Mouse (Mus musculus) CH12.LX (cell line): ENCODE measurements around the gene Ppy. TPM values are rescaled to one million over a fixed set of nuclear protein-coding genes. Genes with fewer than 3 reads are reported as not detected.
A peak's percentile ranks its signal among the peaks of the same experiment; 100 is the strongest.

Experiments used
- DNase-seq: peaks from one replicate; pipeline ENCODE4 v3.0.0-alpha.2; 2013; ENCODE audit errors: extremely low read depth
- H3K27ac ChIP-seq: 2 replicates; pipeline ENCODE4 v1.5.1; 2012; ENCODE audit warnings: low read depth, mild to moderate bottlenecking, control low read depth, moderate library complexity; ENCODE audit not compliant: insufficient read depth
- H3K27me3 ChIP-seq: replicated peaks from 2 replicates; pipeline ENCODE3; 2012; ENCODE audit warnings: inconsistent platforms
- H3K36me3 ChIP-seq, 2 experiments: replicated peaks in 1 of 2; 2 replicates each; pipeline versions ENCODE3 to v1.6.1; 2012; ENCODE audit warnings: inconsistent platforms in 1 of 2, low read length in 1 of 2, mild to moderate bottlenecking in 1 of 2, mixed read lengths in 1 of 2, moderate library complexity in 1 of 2; ENCODE audit not compliant: control insufficient read depth in 1 of 2, insufficient read depth in 1 of 2
- H3K4me1 ChIP-seq, 2 experiments: 2 replicates each; pipeline ENCODE4 v1.6.1; 2012; ENCODE audit warnings: inconsistent platforms in 1 of 2, moderate library complexity in 1 of 2; ENCODE audit not compliant: insufficient read depth in 2 of 2, control insufficient read depth in 1 of 2
- H3K4me2 ChIP-seq: 2 replicates; pipeline ENCODE4 v1.6.1; 2012; ENCODE audit warnings: low read depth, mild to moderate bottlenecking, control low read depth; ENCODE audit not compliant: poor library complexity, insufficient read depth, severe bottlenecking
- H3K4me3 ChIP-seq, 3 experiments: fragments of 150-350 bp in 1 of 3; sonication (generic) in 1 of 3; replicated peaks in 1 of 3; 2 replicates each; pipeline versions ENCODE3 to v1.5.1; 2011 to 2012; ENCODE audit warnings: low read depth in 2 of 3, low read length in 2 of 3, mild to moderate bottlenecking in 2 of 3, moderate library complexity in 2 of 3, control low read depth in 1 of 3, improper control_type of control experiment in 1 of 3, inconsistent platforms in 1 of 3, mixed read lengths in 1 of 3; ENCODE audit not compliant: poor library complexity in 1 of 3
- H3K79me2 ChIP-seq: replicated peaks from 2 replicates; pipeline ENCODE4 v1.6.1; 2012; ENCODE audit warnings: mild to moderate bottlenecking, moderate library complexity; ENCODE audit not compliant: control insufficient read depth, poor library complexity, insufficient read depth, severe bottlenecking; ENCODE audit errors: extremely low read depth
- H3K9ac ChIP-seq: 2 replicates; pipeline ENCODE4 v1.6.1; 2012; ENCODE audit warnings: low read depth, mild to moderate bottlenecking, control low read depth, moderate library complexity; ENCODE audit not compliant: insufficient read depth
- H3K9me3 ChIP-seq: replicated peaks from 2 replicates; pipeline ENCODE3; 2012; ENCODE audit warnings: low read length, inconsistent platforms, mixed read lengths
- BHLHE40 ChIP-seq: IDR thresholded peaks from 2 replicates; pipeline ENCODE4 v1.6.1; 2011; ENCODE audit warnings: mild to moderate bottlenecking, low read depth, low read length, improper control_type of control experiment
- CHD2 ChIP-seq: IDR thresholded peaks from 2 replicates; pipeline ENCODE4 v1.6.1; 2011; ENCODE audit warnings: low read length, improper control_type of control experiment
- CTCF ChIP-seq, 2 experiments: IDR thresholded peaks in 1 of 2; conservative IDR thresholded peaks in 1 of 2; 2 replicates each; pipeline ENCODE4 v1.5.1; 2011 to 2012; ENCODE audit warnings: low read depth in 2 of 2, low read length in 2 of 2, improper control_type of control experiment in 1 of 2, inconsistent platforms in 1 of 2, mild to moderate bottlenecking in 1 of 2, moderate library complexity in 1 of 2
- ELF1 ChIP-seq: IDR thresholded peaks from 2 replicates; pipeline ENCODE4 v1.6.1; 2014; ENCODE audit warnings: low read depth, mild to moderate bottlenecking, inconsistent platforms, low read length, improper control_type of control experiment
- EP300 ChIP-seq: IDR thresholded peaks from 2 replicates; pipeline ENCODE4 v1.6.1; 2011; ENCODE audit warnings: low read length, improper control_type of control experiment
- GABPA ChIP-seq: IDR thresholded peaks from 2 replicates; pipeline ENCODE4 v1.6.1; 2012; ENCODE audit warnings: low read depth, low read length, improper control_type of control experiment, inconsistent platforms; ENCODE audit not compliant: insufficient replicate concordance
- JUND ChIP-seq: conservative IDR thresholded peaks from 2 replicates; pipeline ENCODE4 v1.6.1; 2011; ENCODE audit warnings: low read depth, low read length, improper control_type of control experiment
- KAT2A ChIP-seq: IDR thresholded peaks from 2 replicates; pipeline ENCODE4 v1.6.1; 2012; ENCODE audit warnings: low read length, improper control_type of control experiment, inconsistent platforms; ENCODE audit not compliant: insufficient replicate concordance
- MAFK ChIP-seq: IDR thresholded peaks from 2 replicates; pipeline ENCODE4 v1.6.1; 2011; ENCODE audit warnings: low read length, improper control_type of control experiment; ENCODE audit not compliant: insufficient replicate concordance
- MEF2A ChIP-seq: IDR thresholded peaks from 2 replicates; pipeline ENCODE4 v1.6.1; 2014; ENCODE audit warnings: low read depth, mild to moderate bottlenecking, inconsistent platforms, low read length, improper control_type of control experiment, borderline replicate concordance
- NRF1 ChIP-seq: IDR thresholded peaks from 2 replicates; pipeline ENCODE4 v1.6.1; 2014; ENCODE audit warnings: low read depth, mild to moderate bottlenecking, inconsistent platforms, low read length, improper control_type of control experiment, moderate library complexity
- POLR2AphosphoS2 ChIP-seq: IDR thresholded peaks from 2 replicates; pipeline ENCODE4 v1.6.1; 2011; ENCODE audit warnings: low read depth, low read length, improper control_type of control experiment
- RAD21 ChIP-seq: IDR thresholded peaks from 2 replicates; pipeline ENCODE4 v1.6.1; 2011; ENCODE audit warnings: low read depth, mild to moderate bottlenecking, low read length, improper control_type of control experiment, moderate library complexity
- RCOR1 ChIP-seq: conservative IDR thresholded peaks from 2 replicates; pipeline ENCODE4 v1.6.1; 2012; ENCODE audit warnings: low read depth, mild to moderate bottlenecking, inconsistent platforms, low read length, improper control_type of control experiment
- SMC3 ChIP-seq: IDR thresholded peaks from 2 replicates; pipeline ENCODE4 v1.6.1; 2011; ENCODE audit warnings: low read depth, low read length, improper control_type of control experiment
- TBP ChIP-seq: conservative IDR thresholded peaks from 2 replicates; pipeline ENCODE4 v1.6.1; 2011; ENCODE audit warnings: low read depth, low read length, improper control_type of control experiment
- TCF12 ChIP-seq: IDR thresholded peaks from 2 replicates; pipeline ENCODE4 v1.6.1; 2014; ENCODE audit warnings: low read depth, mild to moderate bottlenecking, inconsistent platforms, low read length, improper control_type of control experiment
- UBTF ChIP-seq: IDR thresholded peaks from 2 replicates; pipeline ENCODE4 v1.6.1; 2012; ENCODE audit warnings: low read depth, mild to moderate bottlenecking, inconsistent platforms, low read length, improper control_type of control experiment, moderate library complexity
- USF1 ChIP-seq: IDR thresholded peaks from 2 replicates; pipeline ENCODE4 v1.6.1; 2014; ENCODE audit warnings: low read depth, mild to moderate bottlenecking, inconsistent platforms, low read length, improper control_type of control experiment
- USF2 ChIP-seq: conservative IDR thresholded peaks from 2 replicates; pipeline ENCODE4 v1.6.1; 2011; ENCODE audit warnings: low read depth, low read length, improper control_type of control experiment
- ZC3H11A ChIP-seq: IDR thresholded peaks from 2 replicates; pipeline ENCODE4 v1.6.1; 2012; ENCODE audit warnings: low read depth, mild to moderate bottlenecking, inconsistent platforms, low read length, improper control_type of control experiment
- dilution Hi-C: fragments of 300-500 bp; cut with MboI; formaldehyde crosslinking; loops from 2 replicates; pipeline ENCODE4 v1.14.3; 2020; ENCODE audit warnings: low sequenced_read_pairs; ENCODE audit not compliant: extremely low pct_unique_long_range_greater_than_20kb, extremely low pct_ligation_motif_present
- in situ Hi-C: fragments of 300-500 bp; cut with MboI; formaldehyde crosslinking; loops from 3 replicates; pipeline ENCODE4 v1.14.3; 2019; ENCODE audit warnings: low sequenced_read_pairs, low pct_ligation_motif_present, low pct_unique_long_range_greater_than_20kb, mixed read lengths
- polyA plus RNA-seq: library from polyadenylated mRNA; unstranded; fragments of >175 nt; gene quantifications from 2 replicates; pipeline ENCODE4 v1.2.1, GENCODE M21; 2012; ENCODE audit warnings: low read depth; ENCODE audit not compliant: insufficient read length
- total RNA-seq, 2 experiments: library from RNA; depleted of rRNA; stranded (reverse); fragments of 300-350 nt in 1 of 2; fragments of >200 nt in 1 of 2; gene quantifications; 2 replicates each; pipeline ENCODE4 v1.2.3; 2012 to 2014

Ppy gene
- total and polyA plus RNA-seq, 3 experiments, result not detected

- no peak for DNase-seq
- in situ Hi-C loops, result loop anchor here (5.0 kb wide), 1 partner anchor 68 kb away; no protein-coding TSS in a partner anchor
- H3K4me2 ChIP-seq, result no peak overlapping the region
- H3K4me1 ChIP-seq, result peaks cover 4 to 6% of the 10 kb centered on the region in 2 experiments; a peak in 3 of 4 replicates
- H3K36me3 ChIP-seq, result no peaks in the 10 kb centered on the region
- peaks cover 68% of the 10 kb centered on the region for H3K27me3 ChIP-seq
- no peak for TF ChIP-seq RCOR1
- TF ChIP-seq UBTF, result no peak
- TF ChIP-seq USF2, result no peak
- no peak for TF ChIP-seq KAT2A
- TF ChIP-seq ELF1, result no peak
- TF ChIP-seq TBP, result no peak
- no peak for TF ChIP-seq EP300
- TF ChIP-seq BHLHE40, result no peak
- no peak for TF ChIP-seq GABPA
- no peak for TF ChIP-seq CTCF (conservative IDR thresholded peaks at IDR 0.05 in 1 of 2, IDR thresholded peaks at IDR 0.05 in 1 of 2; ENCODE audit: low read depth in 2 of 2, low read length in 2 of 2)
- no peak for TF ChIP-seq MAFK
- TF ChIP-seq NRF1, result no peak
- no peak for TF ChIP-seq POLR2AphosphoS2
- no peak for TF ChIP-seq ZC3H11A
- no peak for TF ChIP-seq CHD2
- TF ChIP-seq, all 38 proteins: peak for 0
- Histone ChIP-seq H3K79me2 (no peaks in the 10 kb centered on the region), H3K9ac (no peak overlapping the region), H3K27ac (no peak overlapping the region), H3K4me3 (no peak overlapping the region), H3K9me3 (no peaks in the 10 kb centered on the region)
- dilution Hi-C loops, result no loop called here
These were observed 31.5 kb downstream of the Ppy start for GRCm38 (mm10) chr11:102069633-102070032.

GRCm38 (mm10) chr11:102068969-102069368 lies 32.1 kb downstream of the Ppy start:
- H3K79me2 ChIP-seq, result no peaks in the 10 kb centered on the region
- in situ Hi-C loops (loop anchor here (5.0 kb wide), 1 partner anchor 68 kb away; no protein-coding TSS in a partner anchor), dilution Hi-C loops (no loop called here)
- H3K27ac ChIP-seq, result no peak overlapping the region
- no peaks in the 10 kb centered on the region for H3K36me3 ChIP-seq
- TF ChIP-seq SMC3 (peak; percentile 83), TCF12 (no peak), JUND (no peak), USF1 (no peak), MEF2A (no peak), NRF1 (no peak), CTCF (conservative IDR thresholded peaks at IDR 0.05 in 1 of 2, IDR thresholded peaks at IDR 0.05 in 1 of 2; ENCODE audit: low read depth in 2 of 2, low read length in 2 of 2) (peak; percentile 37 to 87; a peak in 3 of 4 replicates), ZC3H11A (0 out of 2 replicates have a peak, but pooled peaks have one; percentile 8), EP300 (no peak), RAD21 (peak; percentile 85)
- peaks cover 65% of the 10 kb centered on the region for H3K27me3 ChIP-seq
- H3K9ac ChIP-seq, result no peak overlapping the region
- no peak overlapping the region for H3K4me3 ChIP-seq
- H3K4me1 ChIP-seq, result peaks cover under 1 to 3% of the 10 kb centered on the region in 2 experiments; a peak in 3 of 4 replicates
- peak; percentile 36 for DNase-seq
- no peaks in the 10 kb centered on the region for H3K9me3 ChIP-seq
- H3K4me2 ChIP-seq, result no peak overlapping the region
